Mouse (Mus musculus) myocyte (in vitro differentiated cells): ENCODE data around the gene Schip1.

ENCODE experiments used
- POLR2A ChIP-seq: IDR thresholded peaks from one replicate; pipeline ENCODE4 v1.6.1; 2011; ENCODE audit warnings: low read depth, mild to moderate bottlenecking, control low read depth, moderate library complexity; ENCODE audit not compliant: insufficient read length
- POLR2AphosphoS2 ChIP-seq: IDR thresholded peaks from one replicate; pipeline ENCODE4 v1.6.1; 2011; ENCODE audit warnings: low read depth, control low read depth; ENCODE audit not compliant: insufficient read length
- USF1 ChIP-seq: IDR thresholded peaks from one replicate; pipeline ENCODE4 v1.6.1; 2011; ENCODE audit warnings: low read depth, mild to moderate bottlenecking, control low read depth, moderate library complexity

- no peak for TF ChIP-seq POLR2AphosphoS2
- no peak for TF ChIP-seq POLR2A
- no peak for TF ChIP-seq USF1
Measured at GRCm38 (mm10) chr3:68574565-68574964, 510.0 kb downstream of the Schip1 start.
